Mouse (Mus musculus) cerebral cortex, adult 2 months (tissue): Measurements from ENCODE around the gene Plppr3.

Source experiments
- WGBS: fragments of 180-500 bp; shearing (Covaris S2); methylation state at CpG from one replicate; pipeline ENCODE4 v1.1.7; 2018; 5-methylcytosine and 5-hydroxymethylcytosine counted together

Gene Plppr3

DNA sequence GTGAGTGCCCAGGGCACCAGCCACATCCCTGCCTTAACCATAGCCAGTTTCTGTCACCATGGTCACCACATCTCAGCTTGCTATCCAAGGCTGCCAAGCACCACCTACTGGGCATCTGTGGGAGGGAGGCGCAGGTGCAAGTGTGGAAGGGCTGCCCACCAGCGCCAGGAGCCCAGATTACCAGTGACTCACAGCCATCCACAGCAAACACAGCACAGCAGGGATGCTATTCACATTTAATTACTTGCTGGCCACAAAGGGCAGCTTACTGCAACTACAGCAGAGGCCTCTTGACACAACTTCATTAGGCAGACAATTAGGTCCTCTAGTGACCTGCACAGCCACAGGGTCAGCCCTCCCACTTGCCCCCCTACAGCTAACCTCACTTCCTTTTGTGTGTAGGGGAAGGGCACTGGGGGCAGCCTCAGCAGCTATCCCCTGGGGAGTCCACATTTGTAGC lies 26.5 kb upstream of the Plppr3 start:
- WGBS = 21% methylated on average over 2 of the region's 2 CpGs

DNA sequence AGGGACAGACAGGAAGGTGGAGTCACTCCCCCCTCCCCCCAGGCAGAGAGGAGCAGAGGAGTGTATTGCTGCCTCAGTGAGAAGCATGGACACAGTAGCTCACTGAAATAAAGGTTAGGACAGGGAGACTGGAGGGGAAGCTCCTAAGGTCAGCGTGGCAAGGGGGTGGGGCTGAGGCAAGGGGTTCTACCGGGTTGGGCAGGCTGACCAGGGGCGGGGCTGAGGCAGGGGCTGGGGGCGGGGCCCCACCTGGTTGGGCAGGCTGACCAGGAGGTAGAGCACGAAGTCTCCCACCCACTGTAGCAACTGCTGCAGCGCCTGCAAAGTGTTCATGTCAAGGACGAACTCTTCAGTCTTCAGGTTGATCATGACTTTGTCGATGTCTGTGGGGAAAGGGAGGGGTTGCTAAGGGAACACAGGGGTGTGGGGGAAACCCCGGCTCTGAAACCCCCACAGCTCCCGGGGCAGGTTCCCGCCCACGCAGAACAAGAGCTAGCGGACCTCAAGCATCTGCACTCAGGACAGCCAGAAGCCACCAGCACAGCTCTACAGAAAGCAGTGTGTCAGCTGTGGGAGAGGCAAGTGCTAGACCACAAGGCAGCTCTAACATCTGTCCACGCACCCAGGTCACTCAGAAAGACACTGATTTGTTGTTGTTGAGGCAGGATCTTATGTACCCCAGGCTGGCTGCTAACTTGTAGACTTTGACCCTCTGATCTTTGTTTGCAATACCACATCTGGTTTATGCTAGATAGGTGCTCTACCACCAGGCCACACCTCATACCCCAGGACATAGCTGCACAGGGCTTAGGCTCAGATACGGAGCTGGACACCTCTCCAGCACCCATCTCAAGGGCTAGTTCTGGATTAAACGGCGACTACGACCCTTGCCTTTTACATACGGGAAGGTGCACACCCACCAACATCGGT lies 23.1 kb upstream of the Plppr3 start:
- WGBS = 66% methylated on average over 20 of the region's 20 CpGs

DNA sequence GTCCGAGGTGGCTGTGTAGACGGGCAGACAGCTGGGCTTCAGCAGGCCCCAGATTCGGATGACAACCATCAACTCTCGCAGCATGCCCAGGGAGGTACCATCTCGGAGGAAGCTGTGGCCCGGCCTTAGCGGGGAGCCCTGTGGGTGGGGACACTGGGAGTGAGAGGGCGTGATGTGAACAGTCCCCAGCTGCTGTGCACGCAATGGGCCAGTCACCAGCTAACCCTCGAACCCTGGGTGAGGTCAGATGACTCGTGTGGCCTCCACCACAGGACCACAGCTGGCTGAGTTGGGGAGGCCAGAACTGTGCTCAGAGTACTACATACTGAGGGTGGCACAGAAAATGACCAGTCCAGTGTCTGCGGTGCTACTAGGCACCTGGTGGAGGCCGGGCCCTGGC lies 22.4 kb upstream of the Plppr3 start:
- 85% methylated on average over 13 of the region's 13 CpGs for WGBS

DNA sequence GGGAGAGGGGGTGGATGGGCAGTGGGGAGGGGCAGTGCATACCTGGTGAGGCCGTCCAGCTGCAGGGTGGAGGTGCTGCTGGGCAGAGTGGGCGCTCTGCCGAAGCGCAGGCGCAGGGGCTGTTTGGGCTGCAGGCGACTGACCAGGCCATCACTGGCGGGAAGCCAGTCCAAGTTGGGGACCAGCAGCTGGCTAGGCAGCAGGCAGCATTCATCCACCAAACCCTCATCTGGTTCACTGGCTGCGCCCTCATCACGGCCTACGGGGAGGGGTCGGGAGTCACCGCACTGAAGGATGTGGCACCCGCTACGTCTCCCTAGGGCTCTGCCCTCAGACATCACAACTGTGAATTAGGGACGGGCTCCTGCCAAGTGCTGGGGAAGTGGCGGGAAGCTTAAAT lies 21.9 kb upstream of the Plppr3 start:
- WGBS = 74% methylated on average over 16 of the region's 16 CpGs

DNA sequence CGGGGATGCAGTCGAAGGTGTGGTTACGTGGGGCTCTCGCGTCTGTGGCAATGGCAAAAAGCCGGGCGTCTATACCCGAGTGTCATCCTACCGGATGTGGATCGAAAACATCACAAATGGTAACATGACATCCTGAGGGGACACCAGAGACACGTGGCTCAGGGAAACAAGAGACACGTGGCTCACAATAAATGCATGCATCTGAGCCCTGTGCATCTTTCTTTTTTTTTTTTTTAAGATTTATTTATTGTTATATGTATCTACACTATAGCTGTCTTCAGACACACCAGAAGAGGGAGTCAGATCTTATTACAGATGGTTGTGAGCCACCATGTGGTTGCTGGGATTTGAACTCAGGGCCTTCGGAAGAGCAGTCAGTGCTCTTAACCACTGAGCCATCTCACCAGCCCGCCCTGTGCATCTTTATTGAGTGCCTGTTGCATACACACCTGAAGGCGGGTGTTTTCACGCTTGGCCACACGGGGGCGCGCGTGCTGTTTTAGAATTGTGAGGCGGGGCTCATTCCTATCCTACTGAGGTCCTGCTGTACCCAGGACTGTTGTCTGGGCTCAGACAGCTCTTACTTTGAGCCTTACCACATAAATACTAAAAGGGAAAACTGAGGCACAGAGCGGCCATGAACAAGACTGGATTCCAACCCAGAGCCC lies 18.2 kb upstream of the Plppr3 start:
- WGBS = 44% methylated on average over 22 of the region's 22 CpGs

DNA sequence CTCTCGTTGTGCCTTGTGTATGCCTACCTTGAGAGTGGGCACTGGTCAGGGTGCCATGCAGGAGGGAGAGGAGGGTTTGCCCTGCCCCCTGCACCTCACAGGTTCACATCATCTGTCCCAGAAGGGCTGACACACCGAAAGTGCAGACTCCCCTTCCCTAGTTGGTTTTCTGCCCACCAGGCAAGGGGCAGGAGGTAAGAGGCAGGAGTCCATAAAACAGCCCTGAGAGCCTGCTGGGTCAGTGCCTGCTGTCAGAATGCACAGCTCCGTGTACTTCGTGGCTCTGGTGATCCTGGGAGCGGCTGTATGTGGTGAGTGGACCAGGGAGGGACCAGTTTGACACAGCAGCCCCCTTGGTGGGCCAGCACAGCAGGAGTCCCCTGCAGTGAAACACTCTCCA lies 16.2 kb upstream of the Plppr3 start, which contains the start of gene Cfd:
Gene Cfd (plus strand): TSS at position 184 of the 400 bp plus-strand sequence.
- WGBS = 52% methylated on average over 5 of the region's 5 CpGs

DNA sequence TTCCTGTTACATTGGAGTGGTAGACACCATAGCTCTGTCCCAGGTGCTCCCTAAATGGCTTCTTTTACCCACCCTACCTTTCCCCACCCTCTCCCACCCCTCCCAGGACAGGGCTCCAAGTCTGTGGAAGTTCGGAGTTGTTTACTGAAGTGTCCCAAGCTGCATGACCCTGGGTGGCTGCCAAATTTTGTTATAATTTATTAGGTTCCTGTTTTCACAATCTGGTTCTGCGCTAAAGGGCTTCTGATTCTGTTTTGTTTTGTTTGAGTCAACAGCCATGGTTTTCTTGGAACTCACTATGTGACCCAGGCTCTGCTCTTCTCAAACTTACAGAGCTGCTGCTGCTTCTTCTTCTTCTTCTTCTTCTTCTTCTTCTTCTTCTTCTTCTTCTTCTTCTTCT lies 15.0 kb upstream of the Plppr3 start:
- 85% methylated on average over 2 of the region's 2 CpGs for WGBS

DNA sequence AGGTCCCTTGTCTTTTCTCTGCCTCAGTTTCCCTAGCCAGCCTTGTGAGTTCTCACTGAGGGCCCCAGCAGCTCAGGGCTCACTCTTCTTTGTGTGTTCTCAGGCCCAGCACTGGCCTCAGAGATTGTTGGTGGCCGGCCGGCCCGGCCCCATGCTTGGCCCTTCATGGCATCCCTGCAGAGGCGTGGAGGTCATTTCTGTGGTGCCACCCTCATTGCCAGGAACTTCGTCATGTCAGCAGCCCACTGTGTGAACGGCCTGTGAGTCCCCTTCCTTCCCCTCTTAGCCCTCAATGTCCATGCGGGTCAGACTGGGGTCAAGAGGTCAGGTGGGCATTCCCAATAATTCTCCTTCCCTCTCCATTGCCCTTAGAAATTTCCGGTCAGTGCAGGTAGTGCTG lies 12.2 kb upstream of the Plppr3 start:
- 90% methylated on average over 8 of the region's 8 CpGs for WGBS

DNA sequence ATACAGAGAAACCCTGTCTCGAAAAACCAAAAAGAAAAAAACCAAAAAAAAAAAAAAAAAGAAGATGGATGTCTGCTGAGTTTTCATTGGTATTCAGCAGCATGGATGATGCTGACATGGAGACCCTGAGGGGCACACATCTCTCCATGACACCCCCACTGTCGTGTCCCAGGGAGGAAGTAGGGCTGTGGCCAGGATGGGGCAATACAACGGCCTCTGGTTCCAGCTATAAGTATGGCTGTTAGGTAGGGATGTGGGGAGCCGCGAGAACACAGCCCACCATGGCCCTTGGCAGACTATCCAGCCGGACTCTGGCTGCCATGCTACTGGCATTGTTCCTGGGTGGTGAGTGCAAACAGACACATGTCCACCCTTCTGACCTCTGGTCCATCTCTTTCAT lies 11.6 kb upstream of the Plppr3 start, which contains the start of gene Elane:
Gene Elane (plus strand): TSS at position 194 of the 400 bp plus-strand sequence.
- 85% methylated on average over 6 of the region's 6 CpGs for WGBS

DNA sequence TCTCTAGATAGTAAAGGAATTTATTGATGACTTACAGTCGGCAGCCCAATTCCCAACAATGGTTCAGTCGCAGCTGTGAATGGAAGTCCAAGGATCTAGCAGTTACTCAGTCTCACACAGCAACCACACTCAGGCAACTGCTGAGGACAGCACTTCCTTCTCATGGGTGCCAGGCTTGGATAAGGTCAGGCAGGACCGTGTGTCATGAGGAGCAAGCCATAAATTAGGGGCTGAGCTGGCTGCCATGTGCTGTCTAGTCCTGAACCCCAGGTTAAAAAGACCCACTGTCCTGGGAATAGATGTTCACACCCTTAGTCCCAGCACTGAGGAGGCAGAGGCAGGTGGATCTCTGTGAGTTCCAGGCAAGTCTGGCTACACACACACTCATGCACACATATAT lies 10.5 kb upstream of the Plppr3 start:
- 71% methylated on average over 3 of the region's 3 CpGs for WGBS

DNA sequence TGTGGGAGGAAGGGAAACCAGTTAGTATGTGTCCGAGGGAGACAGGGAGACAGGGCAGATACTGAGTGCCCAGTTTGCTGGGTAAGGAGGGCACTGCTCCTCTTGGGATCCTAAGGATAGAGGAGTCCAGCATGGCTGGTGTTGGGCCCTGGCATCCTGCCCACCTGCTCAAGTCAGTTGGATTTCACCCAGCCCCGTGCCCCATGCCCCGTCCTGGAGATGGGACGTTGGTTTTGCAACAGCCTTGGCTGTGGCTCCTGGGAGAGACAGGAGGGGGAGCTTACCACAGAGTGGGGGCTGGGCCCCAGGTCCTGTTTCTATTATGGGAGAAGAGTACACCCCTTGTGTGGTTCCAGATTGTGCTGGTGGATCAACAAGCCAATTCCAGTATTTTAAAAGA lies 10.0 kb upstream of the Plppr3 start:
- WGBS = 47% methylated on average over 4 of the region's 4 CpGs

DNA sequence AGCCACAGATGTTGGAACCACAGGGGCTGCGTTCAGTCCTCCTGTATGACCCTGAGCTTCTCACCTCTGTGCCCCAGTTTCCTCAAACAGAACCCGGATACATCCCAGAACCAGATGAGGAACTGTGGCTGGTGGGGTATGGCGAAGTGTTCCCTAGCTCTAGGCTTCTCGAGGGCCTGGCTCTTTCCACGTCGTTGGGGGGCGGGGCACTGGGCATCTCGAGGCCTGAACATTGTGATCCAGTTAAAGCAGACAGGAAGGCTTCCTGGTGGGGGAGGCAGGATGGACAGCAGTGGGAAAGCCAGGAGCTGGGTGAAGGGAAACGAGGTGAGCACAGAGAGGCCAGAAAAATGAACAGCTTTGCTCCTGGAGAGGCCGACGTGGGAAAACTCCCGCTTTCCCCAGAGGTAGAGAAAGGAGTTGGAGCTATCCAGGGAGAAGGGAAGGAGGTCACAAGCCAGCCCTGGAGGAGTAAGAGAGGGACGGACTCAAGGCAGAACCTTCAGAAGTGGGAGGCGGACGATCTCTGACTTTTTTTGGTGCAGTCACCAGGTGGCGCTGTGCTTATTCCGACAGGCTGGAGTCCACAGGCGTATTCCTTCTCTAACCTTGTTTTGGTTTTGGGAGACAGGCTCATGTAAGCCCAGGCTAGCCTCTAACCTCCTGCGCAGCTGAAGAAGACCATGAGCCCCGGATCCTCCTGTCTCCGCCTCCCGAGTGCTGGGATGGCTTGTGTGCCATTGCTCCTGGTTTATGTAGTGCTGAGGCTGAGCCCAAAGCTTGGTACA lies 9.1 kb upstream of the Plppr3 start:
- 18% methylated on average over 22 of the region's 22 CpGs for WGBS

DNA sequence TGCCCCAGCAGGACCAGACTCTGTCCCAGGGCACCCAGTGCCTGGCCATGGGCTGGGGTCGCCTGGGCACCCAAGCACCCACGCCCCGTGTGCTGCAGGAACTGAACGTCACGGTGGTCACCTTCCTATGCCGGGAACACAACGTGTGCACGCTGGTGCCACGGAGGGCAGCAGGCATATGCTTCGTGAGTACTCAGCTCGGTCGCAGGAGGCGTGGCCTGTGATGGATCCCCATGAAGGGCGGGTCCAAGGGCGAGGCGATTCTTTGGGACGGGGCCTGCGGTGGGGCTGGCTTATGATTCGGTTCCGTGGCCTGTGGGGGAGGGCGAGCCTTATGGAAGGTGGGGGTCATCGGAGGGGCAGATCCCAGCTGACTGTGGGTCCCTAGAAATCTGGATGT lies 7.5 kb upstream of the Plppr3 start:
- 22% methylated on average over 22 of the region's 22 CpGs for WGBS

DNA sequence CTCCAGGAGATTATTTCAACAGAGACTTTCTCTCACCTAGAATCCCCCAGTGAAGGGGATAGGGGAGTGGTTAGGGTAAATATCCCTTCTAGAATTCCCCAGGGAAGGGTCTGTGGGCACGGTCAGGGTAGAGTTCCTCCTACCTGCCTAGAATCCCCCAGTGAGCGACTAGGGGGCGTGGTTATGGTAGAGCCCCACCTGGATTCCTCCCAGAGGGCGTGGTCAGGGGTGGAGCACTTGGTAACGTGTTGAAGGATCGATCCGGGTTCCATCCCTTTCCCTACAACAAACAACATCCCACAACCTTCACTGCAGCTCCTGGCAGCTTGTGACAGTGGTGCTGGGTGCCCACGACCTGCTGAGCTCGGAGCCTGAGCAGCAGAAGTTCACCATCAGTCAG lies 6.3 kb upstream of the Plppr3 start:
- 31% methylated on average over 9 of the region's 9 CpGs for WGBS

DNA sequence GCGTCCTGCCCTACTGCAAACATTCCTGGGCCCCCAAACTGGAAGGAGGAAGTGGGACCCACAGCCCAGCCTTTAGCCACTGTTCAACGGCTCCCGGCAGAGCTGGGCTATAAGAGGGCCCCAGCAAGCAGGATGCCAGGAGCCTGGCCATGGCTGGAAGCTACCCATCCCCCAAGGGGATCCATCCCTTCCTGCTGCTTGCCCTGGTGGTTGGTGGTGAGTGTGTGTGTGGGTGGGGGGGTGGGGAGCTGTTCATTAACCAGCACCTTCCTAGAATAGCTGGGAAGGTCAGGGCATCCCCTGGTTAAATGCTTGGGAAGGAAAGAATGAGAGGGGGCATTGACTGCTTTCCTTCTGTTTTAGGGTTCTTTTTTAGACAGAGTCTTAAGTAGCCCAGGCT lies 5.1 kb upstream of the Plppr3 start:
- WGBS = 74% methylated on average over 3 of the region's 3 CpGs

DNA sequence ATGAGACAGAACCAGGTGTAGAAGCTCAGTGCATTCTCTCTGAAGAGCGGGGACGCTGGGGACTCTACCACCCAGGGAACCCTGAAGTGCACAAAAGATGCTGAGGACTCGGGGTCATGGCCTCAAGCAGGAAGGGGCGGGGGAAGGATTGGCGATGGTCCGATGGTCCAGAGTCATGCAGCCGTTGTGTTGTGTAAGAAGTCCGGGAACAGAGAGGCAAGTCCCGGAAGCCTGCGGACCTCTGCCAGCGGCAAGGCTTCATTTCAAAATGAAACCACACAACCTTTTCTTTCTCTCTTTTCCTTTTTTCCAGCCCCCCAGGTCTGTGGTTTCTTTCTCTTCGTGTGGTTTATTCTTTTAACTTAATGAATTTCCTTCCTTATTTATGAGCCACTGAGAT lies 3.3 kb upstream of the Plppr3 start:
- 69% methylated on average over 12 of the region's 12 CpGs for WGBS

DNA sequence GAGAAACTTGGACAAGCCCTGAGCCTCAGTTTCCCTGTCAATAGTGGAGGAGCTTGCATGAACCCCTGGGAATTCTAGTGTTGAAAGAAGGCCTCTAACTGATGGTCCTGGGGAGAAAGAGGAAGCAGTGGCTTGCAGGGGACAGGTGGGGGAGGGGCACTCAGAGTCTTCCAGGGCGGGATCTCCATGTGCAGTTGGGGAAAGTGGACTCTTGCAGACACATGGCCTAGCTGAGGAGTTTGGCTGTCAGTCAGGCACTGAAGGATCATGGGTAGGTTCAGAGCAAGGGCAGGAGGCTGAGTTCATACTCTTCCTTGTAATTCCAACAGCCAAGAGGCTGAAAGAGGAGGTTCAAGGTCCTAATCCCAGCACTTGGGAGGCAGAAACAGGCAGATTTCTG lies 2.7 kb upstream of the Plppr3 start:
- 82% methylated on average over 1 of the region's 1 CpGs for WGBS

DNA sequence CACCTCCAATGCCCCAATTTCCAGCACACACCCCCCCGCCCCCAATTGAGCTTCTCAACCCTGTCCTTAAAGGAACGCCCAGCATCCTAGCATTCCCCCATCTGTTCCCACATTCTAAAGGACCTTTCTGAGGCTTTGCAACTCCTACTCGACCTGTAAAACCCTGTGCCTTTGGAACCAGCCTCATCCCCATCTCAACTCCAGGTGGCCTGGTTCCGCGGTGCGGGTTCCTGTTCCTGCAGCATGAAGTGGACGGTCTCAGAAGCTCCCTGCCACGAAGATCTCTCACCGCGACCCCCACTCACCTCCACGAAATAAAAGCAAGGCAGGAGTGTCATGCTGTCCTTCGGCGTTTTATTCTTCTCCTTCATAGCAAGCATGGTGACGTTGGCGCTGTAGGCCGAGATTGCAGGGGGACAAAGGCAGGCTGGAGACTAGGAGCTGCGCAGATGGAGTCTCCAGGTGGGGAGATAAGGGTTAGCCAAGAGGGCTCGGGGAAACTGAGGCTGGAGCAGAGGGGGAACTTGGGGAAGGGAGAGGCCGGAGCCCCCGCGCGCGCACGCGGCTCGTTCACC lies 632 bp downstream of the Plppr3 start:
- 2% methylated on average over 26 of the region's 26 CpGs for whole genome bisulfite sequencing

DNA sequence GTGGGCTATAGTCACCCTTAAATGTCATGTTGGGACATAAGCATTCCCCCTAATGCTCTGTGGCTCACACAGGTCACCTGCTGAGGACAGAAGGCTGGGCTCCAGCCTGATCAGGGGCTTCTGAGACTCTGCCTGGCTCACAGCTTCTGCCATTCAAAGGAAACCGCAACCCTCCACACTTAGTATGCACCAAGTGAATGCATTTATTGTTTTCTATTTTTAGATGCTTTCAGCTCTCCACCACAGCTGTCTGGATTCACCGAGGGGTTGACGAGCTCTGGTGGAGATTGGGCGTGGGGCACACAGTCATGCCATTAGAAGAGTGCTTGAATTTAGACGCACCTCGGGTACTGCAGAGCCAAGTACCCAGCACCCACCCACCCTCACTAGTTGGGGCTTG lies 1.1 kb downstream of the Plppr3 start:
- WGBS = 12% methylated on average over 6 of the region's 6 CpGs

DNA sequence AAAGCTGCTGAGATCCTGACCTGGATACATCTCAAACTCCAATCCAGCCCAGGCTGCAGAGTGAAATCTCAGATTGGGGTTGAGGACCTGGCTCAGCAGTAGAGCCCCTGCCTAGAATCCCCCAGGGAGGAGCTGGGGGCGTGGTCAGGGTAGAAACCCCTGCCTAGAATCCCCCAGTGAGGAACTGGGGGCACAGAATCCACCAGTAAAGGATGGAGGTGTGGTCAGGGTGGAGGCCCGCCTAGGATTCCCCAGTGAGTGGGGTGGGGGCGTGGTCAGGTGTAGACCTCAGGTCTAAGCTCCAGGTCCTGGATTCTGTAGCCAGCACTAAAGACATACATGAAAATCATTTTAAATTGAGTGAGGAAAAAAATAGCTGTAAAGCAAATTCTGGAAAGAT lies 1.6 kb downstream of the Plppr3 start:
- 52% methylated on average over 3 of the region's 3 CpGs for WGBS

DNA sequence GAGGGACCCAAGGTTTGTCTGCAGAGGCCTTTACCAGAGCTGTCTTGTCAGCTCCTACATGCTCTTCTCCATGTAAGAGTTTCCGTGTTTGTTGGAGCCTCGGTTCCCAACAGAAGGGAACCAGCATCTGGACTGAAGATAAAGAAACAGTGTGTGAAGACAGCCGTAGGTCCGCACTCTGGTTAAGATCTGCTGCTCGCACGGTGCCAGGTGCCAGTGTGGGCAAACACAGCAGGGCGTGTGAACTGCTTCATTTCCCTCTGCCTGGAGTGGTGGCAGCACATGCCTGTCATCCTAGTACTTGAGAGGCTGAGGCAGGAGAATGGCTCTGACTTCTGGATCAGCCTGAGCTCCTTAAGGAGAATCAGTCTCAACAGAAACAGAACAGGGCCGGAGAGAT lies 2.6 kb downstream of the Plppr3 start:
- WGBS = 50% methylated on average over 8 of the region's 8 CpGs

DNA sequence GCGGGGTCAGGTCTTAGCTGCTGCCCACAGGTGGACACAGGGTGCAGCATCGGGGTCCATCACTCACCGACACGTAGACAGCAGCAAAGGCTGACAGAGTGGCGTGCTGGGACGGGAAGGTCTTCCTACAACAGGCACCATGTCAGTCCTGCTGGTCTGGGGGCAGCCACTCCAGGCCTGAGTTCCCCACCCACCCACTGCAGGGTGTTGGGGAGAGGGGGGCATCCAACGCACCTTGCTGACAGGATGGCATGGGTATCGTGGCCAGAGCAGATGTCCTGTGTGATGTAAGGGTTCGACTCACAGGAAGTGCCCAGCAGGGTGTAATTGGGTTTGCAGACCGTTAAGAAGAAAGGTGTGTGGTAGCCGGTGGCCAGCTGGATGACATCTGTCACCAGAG lies 7.8 kb downstream of the Plppr3 start:
- 82% methylated on average over 11 of the region's 11 CpGs for WGBS
